Mouse (Mus musculus) B cell, adult 2 months (primary cell): Measurements from ENCODE around the gene Mcur1.

ENCODE experiments used
- DNase-seq, 2 experiments: peaks; one replicate each; pipeline ENCODE4 v3.0.0; 2022

The Mcur1 gene

DNA sequence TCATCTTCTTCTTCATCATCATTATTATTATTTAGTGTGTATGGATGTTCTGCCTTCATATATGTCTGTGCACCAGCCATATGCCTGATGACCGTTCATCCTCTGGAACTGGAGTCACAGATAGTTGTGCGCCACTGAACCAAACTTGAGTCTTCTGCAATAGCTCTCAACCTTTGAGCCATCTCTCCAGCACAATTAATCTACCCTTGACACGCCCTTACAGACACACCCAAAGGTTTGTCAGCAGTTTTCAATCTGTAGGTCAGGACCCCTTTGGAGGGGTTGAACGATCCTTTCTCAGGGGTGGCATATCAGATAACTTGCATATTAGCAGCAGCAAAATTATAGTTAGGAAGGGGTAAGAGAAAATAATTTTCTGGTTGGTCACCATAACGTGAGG, 4.7 kb upstream of the Mcur1 start:
- DNase-seq, result no peak

DNA sequence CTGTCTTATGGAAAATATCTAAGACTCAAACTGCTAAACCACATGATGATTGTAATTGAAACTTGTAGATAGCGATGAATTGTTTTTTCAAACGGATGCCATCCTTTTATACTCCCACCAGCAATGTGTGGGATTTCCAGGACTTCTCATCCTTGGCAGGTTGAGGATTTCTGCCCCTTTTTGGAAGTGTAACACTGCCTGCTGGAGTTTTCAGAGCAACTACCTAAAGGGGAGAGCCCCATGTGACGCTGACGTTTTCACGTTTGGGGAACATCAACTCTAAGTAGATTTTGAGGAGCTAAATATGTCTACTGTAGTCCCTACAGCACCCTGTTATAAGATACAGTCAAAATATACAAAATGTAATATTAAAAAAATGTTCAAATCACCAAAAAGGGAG, 2.7 kb upstream of the Mcur1 start:
- no peak for DNase-seq

DNA sequence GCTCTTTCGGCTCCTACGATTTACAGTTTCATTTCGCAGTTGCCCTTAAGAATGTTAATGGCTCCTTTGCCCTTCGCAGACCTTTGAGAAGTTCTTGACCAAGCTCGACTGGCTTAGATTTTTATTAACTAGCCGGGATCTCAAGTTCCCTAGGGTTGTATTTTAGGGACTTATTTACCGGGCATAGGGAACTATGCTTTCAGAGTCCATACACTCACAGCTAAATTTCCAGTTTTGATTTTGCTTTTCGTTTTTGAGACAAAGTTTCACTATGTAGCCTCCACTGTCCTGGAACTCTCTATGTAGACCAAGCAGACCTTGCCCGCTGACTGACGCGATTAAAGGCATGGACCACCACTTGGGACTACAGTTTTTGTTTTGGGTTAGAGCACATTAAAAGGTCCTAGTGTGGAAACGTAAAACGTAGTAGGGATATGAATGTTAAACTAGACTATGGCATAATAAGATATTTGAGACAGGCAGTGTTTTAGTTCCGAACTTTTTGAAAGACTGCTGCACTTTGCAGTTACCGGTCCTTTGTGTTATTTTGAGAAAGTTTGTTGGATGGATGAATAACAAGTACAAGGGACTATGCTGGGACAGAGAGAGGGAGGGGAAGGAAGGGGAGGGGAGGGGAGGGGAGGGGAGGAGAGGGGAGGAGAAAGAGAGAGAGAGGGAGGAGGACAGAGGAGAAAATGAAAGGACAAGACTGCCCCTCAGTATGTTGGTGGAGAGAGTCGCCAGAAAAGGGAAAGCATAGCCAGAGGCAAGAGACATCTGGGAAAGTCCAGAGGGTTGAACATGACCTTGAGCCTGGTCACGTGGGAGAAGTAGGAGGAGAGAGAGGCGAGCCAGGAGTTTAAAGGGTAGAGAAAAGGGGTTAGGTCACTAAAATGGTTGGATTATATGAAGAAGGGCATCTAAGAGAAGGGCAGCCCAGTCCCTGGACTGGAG, 744 bp upstream of the Mcur1 start:
- DNase-seq, result peak in 1 of 2 experiments; percentile 23

- DNase-seq, result no peak
Measured at GRCm38 (mm10) chr13:43558959-43559358, 1.0 kb downstream of the Mcur1 start.

GRCm38 (mm10) chr13:43558357-43558756, 1.6 kb downstream of the Mcur1 start:
- DNase-seq, result no peak

DNA sequence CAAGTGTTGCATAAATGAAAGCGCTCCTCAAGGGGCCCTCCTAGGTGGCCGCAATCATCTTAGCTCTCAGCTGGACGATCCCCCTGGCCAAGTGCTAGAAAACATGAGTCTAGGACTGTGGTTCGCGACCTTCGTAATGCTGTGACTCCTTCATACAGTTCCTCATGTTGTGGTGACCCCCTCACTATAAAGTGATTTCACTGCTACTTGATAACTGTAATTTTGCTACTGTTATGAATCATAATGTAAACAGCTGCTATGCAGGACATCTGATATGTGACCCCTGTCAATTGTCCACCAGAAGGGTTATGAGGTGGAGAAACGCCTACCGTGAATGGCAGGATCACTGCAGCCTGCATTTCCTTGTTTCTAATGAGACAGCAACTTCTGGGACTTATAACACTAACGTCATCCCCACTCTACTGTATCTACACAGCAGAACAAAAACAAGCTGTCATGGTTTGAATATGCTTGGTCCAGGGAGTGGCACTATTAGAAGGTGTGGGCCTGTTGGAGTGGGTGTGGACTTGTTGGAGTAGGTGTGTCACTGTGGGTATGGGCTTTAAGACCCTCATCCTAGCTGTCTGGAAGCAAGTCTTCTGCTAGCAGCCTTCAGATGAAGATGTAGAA, 3.0 kb downstream of the Mcur1 start:
- DNase-seq, result no peak

- DNase-seq, result no peak
Measured at GRCm38 (mm10) chr13:43555321-43555720, 4.7 kb downstream of the Mcur1 start.

- DNase-seq, result peak; percentile 41 to 44
Measured at GRCm38 (mm10) chr13:43554827-43555226, 5.2 kb downstream of the Mcur1 start.

DNA sequence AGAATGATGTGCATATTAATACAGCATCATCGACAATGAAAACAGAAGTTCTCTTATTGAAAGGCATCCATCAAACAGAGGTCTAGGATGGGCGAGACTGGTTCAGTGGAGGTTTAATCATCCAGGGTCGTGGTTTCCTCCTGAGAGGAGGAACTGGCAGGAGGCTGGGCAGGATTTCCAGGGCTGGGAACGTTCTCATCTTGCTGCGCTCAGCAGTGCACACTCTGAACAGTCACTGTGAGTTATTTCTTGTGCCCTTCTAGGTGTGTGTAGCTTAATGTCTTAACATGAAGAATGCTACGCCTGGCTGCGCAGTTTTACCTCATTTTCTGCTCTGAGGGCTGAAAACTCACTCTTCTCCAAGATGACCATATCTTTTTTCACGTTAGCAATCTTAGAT, 9.3 kb downstream of the Mcur1 start:
- DNase-seq, result no peak

GRCm38 (mm10) chr13:43549870-43550269, 10.1 kb downstream of the Mcur1 start:
- DNase-seq, result peak; percentile 22 to 31

- peak; percentile 21 to 27 for DNase-seq
Measured at GRCm38 (mm10) chr13:43549078-43549698, 10.8 kb downstream of the Mcur1 start.

GRCm38 (mm10) chr13:43548617-43549016, 11.4 kb downstream of the Mcur1 start:
- DNase-seq, result no peak

DNA sequence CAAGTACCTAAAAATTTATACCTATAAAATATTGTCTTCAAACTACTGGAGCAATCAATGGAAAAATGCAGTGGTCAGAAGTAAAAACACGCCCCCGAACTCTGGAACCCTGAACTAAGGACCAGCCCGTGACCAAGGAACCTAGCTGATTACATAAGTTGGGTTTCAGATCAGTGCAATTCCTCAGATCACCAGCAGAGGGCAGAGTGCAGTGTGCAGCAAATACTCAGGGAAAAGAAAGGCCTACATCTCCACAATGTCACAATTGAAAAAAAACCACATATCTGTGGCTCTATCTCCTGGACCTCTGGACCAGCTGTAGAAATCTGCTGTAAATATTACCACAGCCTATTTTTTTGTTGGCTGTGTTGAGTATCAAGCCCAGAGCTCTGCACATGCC, 13.1 kb downstream of the Mcur1 start:
- peak; percentile 83 to 84 for DNase-seq

DNA sequence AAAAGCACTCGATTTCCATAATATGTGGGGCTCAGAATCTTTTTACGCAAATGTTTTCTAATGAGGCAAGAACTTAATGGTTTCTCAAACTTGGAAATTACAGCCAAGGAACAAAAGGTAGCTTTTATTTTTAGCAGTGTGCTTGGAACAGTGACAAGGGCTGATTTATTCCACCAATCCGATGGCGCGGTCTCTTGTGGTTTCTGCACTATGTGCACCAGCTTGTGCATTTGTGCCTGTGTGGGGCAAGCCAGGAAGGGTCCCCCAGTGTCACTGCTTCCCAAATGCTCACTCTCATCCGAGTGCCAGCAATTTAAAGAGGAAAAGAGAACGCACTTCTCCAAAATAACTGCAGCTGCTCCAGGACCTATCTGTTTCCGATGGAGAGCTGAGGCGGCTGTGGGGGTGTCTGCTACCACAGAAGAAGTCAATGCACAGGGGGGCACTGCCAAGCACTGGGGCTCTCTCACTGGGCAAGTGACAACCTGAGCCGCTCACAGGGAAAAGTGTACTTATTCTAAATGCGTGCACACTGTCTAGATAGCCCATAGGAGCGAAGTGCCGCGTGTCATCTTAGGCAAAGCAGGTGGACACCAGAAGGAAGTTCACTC, 19.7 kb downstream of the Mcur1 start:
- no peak for DNase-seq

DNA sequence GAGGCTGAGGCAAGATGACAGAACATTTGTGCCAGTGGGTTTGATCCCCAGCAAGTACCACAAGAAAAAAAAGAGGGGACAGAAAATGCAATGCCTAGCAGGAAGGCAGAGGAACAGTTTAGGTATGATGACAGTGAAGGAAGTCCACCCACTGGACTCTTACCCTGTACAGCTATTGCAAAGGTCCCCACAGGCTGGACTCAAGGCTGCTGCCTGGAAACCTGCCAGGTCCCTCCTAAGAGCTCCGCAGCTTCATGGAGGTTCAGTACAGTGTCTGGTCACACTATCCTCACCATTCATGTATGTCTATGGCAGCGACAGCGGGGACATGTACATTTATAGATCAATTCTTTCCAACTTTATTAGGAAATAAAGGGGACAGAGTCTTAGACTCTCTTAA, 20.6 kb downstream of the Mcur1 start:
- no peak for DNase-seq

DNA sequence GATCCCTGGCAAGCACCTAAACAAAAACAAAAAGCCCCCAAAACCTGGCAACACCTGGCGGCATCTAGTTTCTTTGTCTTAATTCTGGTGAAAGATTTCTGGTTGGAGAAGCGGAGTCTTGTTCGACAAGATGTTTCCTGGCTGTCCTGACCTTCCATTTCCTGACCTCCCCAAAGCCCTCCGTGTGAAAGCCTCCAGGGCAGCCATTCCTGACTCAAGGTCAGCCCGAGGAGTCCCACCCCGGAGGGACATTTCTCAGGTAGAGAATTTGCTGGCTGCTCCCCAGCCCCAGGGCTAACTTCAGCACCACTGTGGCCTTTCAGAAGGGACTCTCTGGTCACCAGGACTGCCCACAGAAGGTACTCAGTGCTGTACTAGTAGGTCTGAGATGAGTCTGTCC, 22.1 kb downstream of the Mcur1 start:
- DNase-seq, result no peak

DNA sequence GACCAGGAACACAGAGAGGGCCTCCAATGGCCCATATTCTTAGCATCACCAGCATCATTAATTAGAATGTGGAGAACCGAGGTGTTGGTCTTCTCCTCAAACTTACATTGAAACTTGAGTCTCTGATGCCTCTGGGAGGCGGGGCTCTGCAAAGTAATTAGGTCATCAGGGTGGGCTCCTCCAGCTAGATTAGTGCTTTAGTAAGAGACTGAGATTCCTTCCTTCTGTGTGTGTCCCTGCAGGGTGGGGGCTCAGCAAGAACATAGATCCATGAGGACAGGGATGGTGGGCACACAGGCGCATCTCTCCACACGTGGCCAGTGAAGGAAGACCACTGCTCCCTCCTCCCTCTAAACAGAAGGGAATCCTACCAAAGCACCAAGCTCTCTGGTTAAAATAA, 26.0 kb downstream of the Mcur1 start:
- DNase-seq, result no peak

DNA sequence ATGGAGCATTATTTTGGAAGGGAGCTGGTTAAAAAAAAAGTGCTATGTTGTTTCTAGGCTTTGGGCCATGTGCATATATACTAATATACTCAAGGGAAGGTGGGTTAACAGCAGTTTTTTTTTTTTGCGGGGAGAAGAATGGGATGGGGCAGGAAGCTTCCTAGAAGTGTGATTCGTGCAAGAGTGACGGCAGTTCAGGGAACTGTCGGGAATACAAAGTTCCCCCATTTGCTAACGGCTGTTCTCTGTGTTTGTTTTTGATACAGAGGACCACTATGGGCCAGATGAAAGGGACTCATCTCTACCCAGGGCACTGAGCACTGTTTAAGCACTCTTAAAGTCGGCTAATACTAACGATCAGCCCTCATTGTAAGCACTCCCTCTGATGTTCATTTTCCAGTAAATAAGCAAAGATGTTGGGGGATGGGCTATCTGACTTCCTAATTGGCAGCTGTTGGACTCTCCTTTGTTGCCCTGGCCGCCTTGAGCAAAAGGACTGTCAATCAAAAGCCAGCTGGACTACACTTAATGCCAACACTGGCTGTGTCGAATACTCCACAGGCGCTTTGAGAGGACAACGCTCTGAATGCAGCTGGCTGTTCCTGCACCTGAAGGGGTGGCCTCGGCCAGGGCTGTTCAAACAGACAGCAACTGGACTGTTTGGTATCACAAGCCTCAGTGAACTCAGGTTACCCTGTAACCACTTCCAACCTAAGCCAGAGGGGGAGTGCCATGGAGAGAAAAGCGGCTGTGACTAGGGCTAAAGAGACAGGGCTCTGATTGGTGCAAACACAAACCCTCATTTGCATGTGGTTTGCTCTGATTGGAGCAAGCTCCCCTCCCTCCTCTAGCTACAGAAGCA, 28.9 kb downstream of the Mcur1 start:
- no peak for DNase-seq

- no peak for DNase-seq
Measured at GRCm38 (mm10) chr13:43530129-43530831, 29.7 kb downstream of the Mcur1 start.

DNA sequence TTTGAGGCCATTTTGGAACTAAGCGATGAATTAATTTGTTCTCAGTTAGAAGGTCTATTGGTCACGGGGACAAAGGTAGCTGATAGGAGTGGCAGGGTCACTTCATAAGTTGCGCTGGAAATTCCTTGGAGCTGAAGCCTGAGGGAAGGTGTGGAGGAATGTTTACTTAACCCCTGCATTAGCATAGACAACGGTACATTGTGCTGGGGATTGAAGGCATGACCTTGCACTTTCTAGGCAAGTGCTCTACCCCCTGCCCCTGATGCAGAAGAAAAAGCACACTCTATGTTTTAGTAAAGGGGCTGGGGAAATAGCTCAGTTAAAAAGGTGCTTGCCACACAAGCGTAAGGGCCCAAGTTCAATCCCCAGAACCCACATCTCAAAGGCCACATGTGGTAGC, 33.7 kb downstream of the Mcur1 start:
- no peak for DNase-seq

GRCm38 (mm10) chr13:43525363-43526134, 34.4 kb downstream of the Mcur1 start:
- no peak for DNase-seq
